Mouse (Mus musculus) olfactory bulb, adult 2 months (tissue): ENCODE data around the gene Cdh4. TPM values are rescaled to one million over a fixed set of nuclear protein-coding genes. Genes with fewer than 3 reads are reported as not detected.

Source experiments
- H3K27ac ChIP-seq: fragments of 200-500 bp; 2 replicates; pipeline ENCODE4 v1.5.1; 2012; ENCODE audit warnings: low read depth, low read length; ENCODE audit not compliant: insufficient read depth
- H3K4me1 ChIP-seq: fragments of 200-500 bp; 2 replicates; pipeline ENCODE4 v1.6.1; 2012; ENCODE audit warnings: low read length; ENCODE audit not compliant: control insufficient read depth, insufficient read depth
- H3K4me3 ChIP-seq: fragments of 200-500 bp; 2 replicates; pipeline ENCODE4 v1.5.1; 2012; ENCODE audit warnings: mild to moderate bottlenecking, low read depth, low read length, moderate library complexity; ENCODE audit not compliant: insufficient read depth
- CTCF ChIP-seq: fragments of 200-500 bp; IDR thresholded peaks from 2 replicates; pipeline ENCODE4 v1.5.1; 2012; ENCODE audit warnings: low read depth, mild to moderate bottlenecking, low read length, moderate library complexity; ENCODE audit not compliant: insufficient read depth
- POLR2A ChIP-seq: fragments of 200-500 bp; IDR thresholded peaks from 2 replicates; pipeline ENCODE4 v1.6.1; 2012; ENCODE audit warnings: mild to moderate bottlenecking, low read depth, low read length, moderate library complexity; ENCODE audit not compliant: insufficient read depth
- WGBS: fragments of 180-500 bp; shearing (Covaris S2); methylation state at CpG from one replicate; pipeline ENCODE4 v1.1.7; 2018; 5-methylcytosine and 5-hydroxymethylcytosine counted together
- polyA plus RNA-seq: library from polyadenylated mRNA; stranded (reverse); fragments of >200 nt; gene quantifications from 2 replicates; pipeline ENCODE4 v1.2.4, GENCODE M21; 2012; ENCODE audit warnings: low replicate concordance; ENCODE audit not compliant: missing spikeins, insufficient read depth, insufficient read length

Gene Cdh4
- polyA plus RNA-seq, 1 experiment, result not detected

- WGBS, result 73% methylated on average over 16 of the region's 16 CpGs
- Histone ChIP-seq H3K27ac (no peak overlapping the region), H3K4me1 (peaks cover 3% of the 10 kb centered on the region), H3K4me3 (no peak overlapping the region)
- TF ChIP-seq POLR2A (no peak), CTCF (no peak)
Observed at GRCm38 (mm10) chr2:179931741-179932140, 489.5 kb downstream of the Cdh4 start.

GRCm38 (mm10) chr2:179934165-179934564 lies 491.9 kb downstream of the Cdh4 start:
- Histone ChIP-seq H3K27ac (no peak overlapping the region), H3K4me1 (peaks cover 12% of the 10 kb centered on the region), H3K4me3 (no peak overlapping the region)
- WGBS, result 78% methylated on average over 3 of the region's 3 CpGs
- TF ChIP-seq CTCF (no peak), POLR2A (no peak)

- Histone ChIP-seq H3K4me3 (no peak overlapping the region), H3K27ac (no peak overlapping the region), H3K4me1 (peaks cover 18% of the 10 kb centered on the region)
- no peak for TF ChIP-seq POLR2A
- no peak for TF ChIP-seq CTCF
- WGBS, result 71% methylated on average over 4 of the region's 4 CpGs
Observed at GRCm38 (mm10) chr2:179937091-179937490, 494.9 kb downstream of the Cdh4 start.

GRCm38 (mm10) chr2:179941696-179942095 lies 499.5 kb downstream of the Cdh4 start:
- 79% methylated on average over 1 of the region's 1 CpGs for WGBS
- Histone ChIP-seq H3K4me3 (no peak overlapping the region), H3K4me1 (peaks cover 35% of the 10 kb centered on the region), H3K27ac (no peak overlapping the region)
- TF ChIP-seq POLR2A (no peak), CTCF (no peak)

- H3K4me3 ChIP-seq, result no peak overlapping the region
- TF ChIP-seq POLR2A (no peak), CTCF (no peak)
- no peak overlapping the region for H3K27ac ChIP-seq
- WGBS, result 47% methylated on average over 4 of the region's 4 CpGs
- peaks cover 29% of the 10 kb centered on the region for H3K4me1 ChIP-seq
Observed at GRCm38 (mm10) chr2:179945051-179945450, 502.8 kb downstream of the Cdh4 start.

GRCm38 (mm10) chr2:179946496-179946895 lies 504.3 kb downstream of the Cdh4 start:
- Histone ChIP-seq H3K4me1 (peaks cover 28% of the 10 kb centered on the region), H3K27ac (no peak overlapping the region), H3K4me3 (no peak overlapping the region)
- 94% methylated on average over 6 of the region's 6 CpGs for WGBS
- no peak for TF ChIP-seq POLR2A
- TF ChIP-seq CTCF, result no peak

- no peak overlapping the region for H3K4me3 ChIP-seq
- H3K4me1 ChIP-seq, result peaks cover 26% of the 10 kb centered on the region
- peak overlapping the region; percentile 1; the same call in 1 of the 2 replicates for H3K27ac ChIP-seq
- WGBS, result 35% methylated on average over 5 of the region's 5 CpGs
- TF ChIP-seq CTCF (no peak), POLR2A (no peak)
Observed at GRCm38 (mm10) chr2:179947607-179948006, 505.4 kb downstream of the Cdh4 start.

- Histone ChIP-seq H3K27ac (no peak overlapping the region), H3K4me3 (no peak overlapping the region), H3K4me1 (peaks cover 26% of the 10 kb centered on the region)
- WGBS, result 89% methylated on average over 5 of the region's 5 CpGs
- no peak for TF ChIP-seq POLR2A
- no peak for TF ChIP-seq CTCF
Observed at GRCm38 (mm10) chr2:179948820-179949219, 506.6 kb downstream of the Cdh4 start.
